In the genomic region with DNA sequence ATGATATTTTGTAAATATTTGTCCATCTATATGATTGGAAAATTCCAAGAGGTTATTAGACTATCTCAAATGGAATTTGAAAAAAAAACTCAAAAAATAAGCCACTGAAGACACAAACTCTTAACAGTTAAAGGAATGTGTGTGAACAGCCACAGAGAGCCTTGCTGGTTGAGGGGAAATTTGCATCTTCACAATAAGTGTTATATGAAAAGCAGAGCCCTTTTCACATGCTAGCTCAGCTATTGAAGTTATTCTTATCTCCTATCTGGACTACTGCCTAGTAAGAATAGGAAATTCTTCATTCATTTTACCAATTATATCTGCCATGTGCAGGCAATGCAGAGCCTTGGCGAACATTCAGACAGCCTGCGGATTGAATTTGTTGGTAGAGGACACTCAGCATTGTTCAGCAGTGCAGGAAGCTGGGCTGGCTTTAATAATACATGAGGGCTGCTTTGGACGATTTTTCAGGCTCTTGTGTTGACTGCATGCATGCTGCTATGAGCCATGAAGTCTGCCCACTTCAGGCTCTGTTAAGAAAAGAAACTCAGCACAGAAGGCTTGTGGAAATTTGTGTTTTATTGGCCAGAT, we compare ENCODE assay signal across 8 mouse cellular contexts.
DNase-seq lines count a peak whose midpoint lies in the region; ATAC-seq and TF ChIP-seq lines count a peak whose summit lies in the region.

No protein-coding gene starts in this region.

- no peak overlapping the region for H3K9ac ChIP-seq in neural tube, embryonic 11.5 days (ENCODE audit: low read length)

- TF ChIP-seq CTCF in lung, adult 2 months (IDR thresholded peaks at IDR 0.05; ENCODE audit: insufficient read depth, low read length), result no peak

- no peaks in the 10 kb centered on the region for H3K27me3 ChIP-seq in neural tube, embryonic 11.5 days (ENCODE audit: control insufficient read depth, insufficient read depth, low read length)

- H3K27ac ChIP-seq in neural tube, embryonic 11.5 days (ENCODE audit: low read depth, low read length), result no peak overlapping the region

- H3K9me3 ChIP-seq in neural tube, embryonic 11.5 days (ENCODE audit: control insufficient read depth, low read length), result no peaks in the 10 kb centered on the region

- DNase-seq in embryo, embryonic 10.5 days (ENCODE audit: low spot score), result peak; percentile 42
- no peak for DNase-seq in embryo, embryonic 9.5 days (ENCODE audit: extremely low spot score)
- DNase-seq in neural tube, embryonic 11.5 days (ENCODE audit: low spot score), result peak; percentile 37
- DNase-seq in neural tube, embryonic 10.5 days (ENCODE audit: extremely low spot score, low spot score), result no peak
- DNase-seq in left cerebral cortex, postnatal 4 days, result peak; percentile 51
- DNase-seq in telencephalon, adult 2 months (ENCODE audit: low read depth, low spot score), result peak; percentile 39
- no peak for DNase-seq in lung, adult 2 months

- ATAC-seq in neural tube, embryonic 11.5 days (ENCODE audit: insufficient read depth, low FRiP score, low TSS enrichment), result 0 out of 2 replicates have a peak, but pooled peaks have one; percentile 39
- ATAC-seq in megakaryocyte, adult 5-6 weeks (ENCODE audit: poor library complexity, severe bottlenecking), result no peak

- H3K4me2 ChIP-seq in neural tube, embryonic 11.5 days (ENCODE audit: low read depth), result no peak overlapping the region

- no peak for TF ChIP-seq POLR2A in lung, adult 2 months (IDR thresholded peaks at IDR 0.05; ENCODE audit: borderline replicate concordance, extremely low read depth, low read depth, low read length)

- H3K4me1 ChIP-seq in neural tube, embryonic 11.5 days (ENCODE audit: control insufficient read depth, insufficient read depth, low read length), result no peaks in the 10 kb centered on the region
- no peaks in the 10 kb centered on the region for H3K4me1 ChIP-seq in lung, adult 2 months (ENCODE audit: control insufficient read depth, insufficient read depth, low read length)

- intact Hi-C loops in left cerebral cortex, postnatal 4 days (cut with DNase I), result no loop called here

- H3K36me3 ChIP-seq in neural tube, embryonic 11.5 days (ENCODE audit: control insufficient read depth, insufficient read depth, low read length), result no peaks in the 10 kb centered on the region

- 32% methylated on average over 3 of the region's 3 CpGs for WGBS in neural tube, embryonic 11.5 days
- WGBS in lung, adult 2 months, result 18% methylated on average over 3 of the region's 3 CpGs

- no peak overlapping the region for H3K4me3 ChIP-seq in neural tube, embryonic 11.5 days (ENCODE audit: low read depth, low read length)
- H3K4me3 ChIP-seq in lung, adult 2 months (replicated peaks; ENCODE audit: extremely low read depth, low read depth, low read length), result no peak overlapping the region

Comparison
In these comparisons a context has a peak if more than half of its experiments do, and no peak if none do; other contexts are left out.
1. DNase-seq: peak in embryo, embryonic 10.5 days (single experiment), neural tube, embryonic 11.5 days (single experiment), left cerebral cortex, postnatal 4 days (single experiment) and telencephalon, adult 2 months (single experiment); none in embryo, embryonic 9.5 days (single experiment), neural tube, embryonic 10.5 days (single experiment) and lung, adult 2 months (single experiment).